ENCODE assay signal across 7 mouse cellular contexts in the genomic region with DNA sequence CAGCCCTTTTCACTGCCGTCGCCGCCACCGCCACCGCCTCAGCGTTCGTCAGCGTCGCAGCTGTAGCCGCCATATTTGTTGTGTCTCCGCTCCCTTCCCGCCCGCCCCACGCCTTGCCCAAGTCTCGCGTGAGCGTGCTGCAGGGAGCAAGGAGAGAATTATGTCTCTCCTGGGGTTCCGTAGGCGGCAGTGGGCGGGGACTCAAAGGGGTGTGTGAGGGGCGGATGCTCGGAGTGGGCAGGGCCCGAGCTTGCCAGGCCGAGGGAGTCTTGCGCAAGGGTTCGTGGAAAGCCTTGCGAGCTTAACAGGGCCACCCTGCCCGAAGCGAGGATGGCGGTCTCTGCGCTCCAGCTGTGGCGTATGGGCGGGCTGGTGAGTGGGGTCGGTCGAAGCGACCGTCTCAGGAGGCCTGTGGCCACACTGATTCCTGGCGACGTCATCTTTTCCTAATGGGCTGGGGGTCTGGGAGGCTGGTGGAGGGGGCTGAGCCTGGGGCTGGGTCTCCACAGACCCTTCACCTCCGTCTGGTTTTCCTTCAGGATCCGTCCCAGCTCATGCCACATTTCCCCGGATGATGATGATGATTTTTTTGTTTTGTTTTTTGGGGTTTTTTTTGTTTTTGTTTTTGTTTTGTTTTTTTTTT. TPM values are rescaled to one million over a fixed set of nuclear protein-coding genes. Genes with fewer than 3 reads are reported as not detected.
DNase-seq lines count a peak whose midpoint lies in the region; ATAC-seq lines count a peak whose summit lies in the region.

Gene Ikzf5 (minus strand): TSS at position 106 of the 643 bp plus-strand sequence.
Gene Acadsb (plus strand): TSS at position 186 of the 643 bp plus-strand sequence.

- no peaks in the 10 kb centered on the region for H3K9me3 ChIP-seq in embryonic facial prominence, embryonic 12.5 days
- no peaks in the 10 kb centered on the region for H3K9me3 ChIP-seq in limb, embryonic 11.5 days (ENCODE audit: control insufficient read depth, low read length)
- H3K9me3 ChIP-seq in midbrain, embryonic 14.5 days (ENCODE audit: control insufficient read depth, low read length) = no peaks in the 10 kb centered on the region

- peak within 1 kb of the TSS; percentile 72; the same call in 1 of the 2 replicates for H3K27ac ChIP-seq in embryonic facial prominence, embryonic 12.5 days
- no peak within 1 kb of the TSS for H3K27ac ChIP-seq in limb, embryonic 11.5 days (replicated peaks; ENCODE audit: low read depth, low read length)
- peak within 1 kb of the TSS; percentile 86 for H3K27ac ChIP-seq in midbrain, embryonic 14.5 days (replicated peaks; ENCODE audit: low read depth, low read length)

- H3K27me3 ChIP-seq in embryonic facial prominence, embryonic 12.5 days = no peaks in the 10 kb centered on the region
- H3K27me3 ChIP-seq in limb, embryonic 11.5 days (ENCODE audit: control insufficient read depth, insufficient read depth, low read length) = no peaks in the 10 kb centered on the region
- no peaks in the 10 kb centered on the region for H3K27me3 ChIP-seq in midbrain, embryonic 14.5 days (ENCODE audit: control insufficient read depth, insufficient read depth, low read length)

- under 1% methylated on average over 42 of the region's 42 CpGs for WGBS in embryonic facial prominence, embryonic 12.5 days
- 1% methylated on average over 42 of the region's 42 CpGs for whole genome bisulfite sequencing in limb, embryonic 11.5 days
- under 1% methylated on average over 42 of the region's 42 CpGs for WGBS in midbrain, embryonic 14.5 days

- H3K9ac ChIP-seq in embryonic facial prominence, embryonic 12.5 days = peak within 1 kb of the TSS; percentile 94
- peak within 1 kb of the TSS; percentile 89 for H3K9ac ChIP-seq in limb, embryonic 11.5 days (ENCODE audit: low read length)
- H3K9ac ChIP-seq in midbrain, embryonic 14.5 days (replicated peaks; ENCODE audit: low read length) = peak within 1 kb of the TSS; percentile 94

- no peaks in the 10 kb centered on the region for H3K36me3 ChIP-seq in embryonic facial prominence, embryonic 12.5 days
- no peaks in the 10 kb centered on the region for H3K36me3 ChIP-seq in limb, embryonic 11.5 days (ENCODE audit: control insufficient read depth, insufficient read depth, low read length)
- H3K36me3 ChIP-seq in midbrain, embryonic 14.5 days (ENCODE audit: control insufficient read depth, insufficient read depth, low read length) = no peaks in the 10 kb centered on the region

- DNase-seq in adrenal gland, postnatal 25 days = peak; percentile 99
- DNase-seq in heart, adult 11 months = peak; percentile 100
- DNase-seq in kidney, adult 18-20 months = peak; percentile 100
- peak; percentile 99 for DNase-seq in limb, embryonic 11.5 days (ENCODE audit: low spot score)
- DNase-seq in midbrain, embryonic 14.5 days = peak; percentile 98
- DNase-seq in spleen, adult 18-20 months = peak; percentile 98 to 99

- ATAC-seq in embryonic facial prominence, embryonic 12.5 days (ENCODE audit: insufficient number of reproducible peaks, insufficient read depth, low FRiP score, low TSS enrichment) = peak; percentile 96
- peak; percentile 97 for ATAC-seq in limb, embryonic 11.5 days (ENCODE audit: insufficient number of reproducible peaks, low FRiP score, low TSS enrichment, low read depth)
- ATAC-seq in midbrain, embryonic 14.5 days (ENCODE audit: low FRiP score, low TSS enrichment) = peak; percentile 97

- H3K4me2 ChIP-seq in embryonic facial prominence, embryonic 12.5 days (replicated peaks) = peak within 1 kb of the TSS; percentile 79
- peak within 1 kb of the TSS; percentile 74 for H3K4me2 ChIP-seq in limb, embryonic 11.5 days (ENCODE audit: low read depth, severe bottlenecking)
- peak within 1 kb of the TSS; percentile 87 for H3K4me2 ChIP-seq in midbrain, embryonic 14.5 days (ENCODE audit: low read length)

- H3K4me3 ChIP-seq in embryonic facial prominence, embryonic 12.5 days = peak within 1 kb of the TSS; percentile 96
- H3K4me3 ChIP-seq in limb, embryonic 11.5 days (ENCODE audit: low read depth, low read length) = peak within 1 kb of the TSS; percentile 99
- H3K4me3 ChIP-seq in midbrain, embryonic 14.5 days (replicated peaks; ENCODE audit: low read depth, low read length) = peak within 1 kb of the TSS; percentile 94

- H3K4me1 ChIP-seq in embryonic facial prominence, embryonic 12.5 days = peaks cover 13% of the 10 kb centered on the region
- H3K4me1 ChIP-seq in limb, embryonic 11.5 days (ENCODE audit: control insufficient read depth, insufficient read depth, low read length) = no peaks in the 10 kb centered on the region
- peaks cover 21% of the 10 kb centered on the region for H3K4me1 ChIP-seq in midbrain, embryonic 14.5 days (ENCODE audit: control insufficient read depth, insufficient read depth, low read length)

RNA-seq across cellular contexts. Expression of gene Ikzf5, which starts in this region (rescaled TPM):
- 21.3 and 36.7 TPM in 2 replicates for total RNA-seq in adrenal gland, postnatal 25 days (2021)
- 16.1 and 16.3 TPM in 2 replicates for polyA plus RNA-seq in embryonic facial prominence, embryonic 12.5 days (2016; fragmentation: Nextera tagmentation; extraction: Ambion mirVana)
- polyA plus RNA-seq in limb, embryonic 11.5 days (2014; fragmentation: Nextera tagmentation; extraction: Ambion mirVana) = 26.8 and 27.7 TPM in 2 replicates
- 15.6 and 22.8 TPM in 2 replicates for polyA plus RNA-seq in midbrain, embryonic 14.5 days (2014; fragmentation: Nextera tagmentation; extraction: Ambion mirVana)

RNA-seq across cellular contexts. Expression of gene Acadsb, which starts in this region (rescaled TPM):
- total RNA-seq in adrenal gland, postnatal 25 days (2021) = 497 and 536 TPM in 2 replicates
- 98.8 and 116 TPM in 2 replicates for polyA plus RNA-seq in embryonic facial prominence, embryonic 12.5 days (2016; fragmentation: Nextera tagmentation; extraction: Ambion mirVana)
- polyA plus RNA-seq in limb, embryonic 11.5 days (2014; fragmentation: Nextera tagmentation; extraction: Ambion mirVana) = 69.8 and 70.8 TPM in 2 replicates
- 99.3 and 125 TPM in 2 replicates for polyA plus RNA-seq in midbrain, embryonic 14.5 days (2014; fragmentation: Nextera tagmentation; extraction: Ambion mirVana)
